ENCODE assay signal across 10 mouse cellular contexts in genomic region chr1:132144223-132144622, GRCm38 (mm10). TPM values are rescaled to one million over a fixed set of nuclear protein-coding genes. Genes with fewer than 3 reads are reported as not detected.
DNase-seq lines count a peak whose midpoint lies in the region; ATAC-seq lines count a peak whose summit lies in the region.
"Had no signal": no experiment of that assay in that cellular context is flagged by ENCODE, and none has a peak within 500 bp of the region (broad histone marks: within the 10 kb centered on the region; RNA-seq: fewer than 3 reads in every experiment).

No protein-coding gene starts in this region.

- H3K9me3 ChIP-seq in embryonic facial prominence, embryonic 10.5 days: no peaks in the 10 kb centered on the region
- no peaks in the 10 kb centered on the region for H3K9me3 ChIP-seq in hindbrain, embryonic 14.5 days (ENCODE audit: control insufficient read depth, low read length)
- no peaks in the 10 kb centered on the region for H3K9me3 ChIP-seq in midbrain, embryonic 14.5 days (ENCODE audit: control insufficient read depth, low read length)

- H3K4me2 ChIP-seq in hindbrain, embryonic 14.5 days (replicated peaks): no peak overlapping the region
- H3K4me2 ChIP-seq in midbrain, embryonic 14.5 days (ENCODE audit: low read length): no peak overlapping the region

- no peak overlapping the region for H3K27ac ChIP-seq in embryonic facial prominence, embryonic 10.5 days (replicated peaks)
- H3K27ac ChIP-seq in hindbrain, embryonic 14.5 days: no peak overlapping the region
- H3K27ac ChIP-seq in midbrain, embryonic 14.5 days (replicated peaks; ENCODE audit: low read depth, low read length): peak overlapping the region; percentile 52; the same call in 1 of the 2 replicates

- H3K4me1 ChIP-seq in embryonic facial prominence, embryonic 10.5 days: peaks cover 46% of the 10 kb centered on the region
- H3K4me1 ChIP-seq in hindbrain, embryonic 14.5 days (replicated peaks; ENCODE audit: control insufficient read depth, insufficient read depth, low read length): peaks cover 2% of the 10 kb centered on the region
- peaks cover 23% of the 10 kb centered on the region for H3K4me1 ChIP-seq in midbrain, embryonic 14.5 days (ENCODE audit: control insufficient read depth, insufficient read depth, low read length)

- no peak overlapping the region for H3K9ac ChIP-seq in hindbrain, embryonic 14.5 days
- no peak overlapping the region for H3K9ac ChIP-seq in midbrain, embryonic 14.5 days (replicated peaks; ENCODE audit: low read length)

- H3K4me3 ChIP-seq in embryonic facial prominence, embryonic 10.5 days: no peak overlapping the region
- H3K4me3 ChIP-seq in hindbrain, embryonic 14.5 days (replicated peaks; ENCODE audit: low read length): no peak overlapping the region
- no peak overlapping the region for H3K4me3 ChIP-seq in midbrain, embryonic 14.5 days (replicated peaks; ENCODE audit: low read depth, low read length)
- H3K4me3 ChIP-seq: myocyte had no signal

- peak; percentile 51 for DNase-seq in 3T3-L1 (ENCODE audit: low read depth, low spot score)
- peak; percentile 50 for DNase-seq in embryonic facial prominence, embryonic 10.5 days (ENCODE audit: low spot score)
- peak; percentile 70 for DNase-seq in hindbrain, embryonic 14.5 days (ENCODE audit: low spot score)
- DNase-seq in midbrain, embryonic 14.5 days: peak; percentile 86
- DNase-seq in T-cell, adult 2 months (ENCODE audit: low spot score): no peak
- no peak for DNase-seq in yolk sac, embryonic 10.5 days (ENCODE audit: low spot score)
- no peak for DNase-seq in testis, postnatal 14 days (ENCODE audit: low spot score)
- DNase-seq in thymus, postnatal 0 days (ENCODE audit: low spot score): no peak
- DNase-seq: gastrocnemius, postnatal 10 days had no signal

- peak; percentile 68 for ATAC-seq in hindbrain, embryonic 14.5 days (ENCODE audit: low FRiP score)
- peak; percentile 57; the same call in 1 of the 2 replicates for ATAC-seq in midbrain, embryonic 14.5 days (ENCODE audit: low FRiP score, low TSS enrichment)

- peaks cover 32% of the 10 kb centered on the region for H3K27me3 ChIP-seq in embryonic facial prominence, embryonic 10.5 days (replicated peaks; ENCODE audit: low read depth, poor library complexity, severe bottlenecking)
- H3K27me3 ChIP-seq in hindbrain, embryonic 14.5 days (ENCODE audit: control insufficient read depth, insufficient read depth, low read length): peaks cover 11% of the 10 kb centered on the region
- peaks cover 8% of the 10 kb centered on the region; the same call in 1 of the 2 replicates for H3K27me3 ChIP-seq in midbrain, embryonic 14.5 days (ENCODE audit: control insufficient read depth, insufficient read depth, low read length)

- 35% methylated on average over 2 of the region's 2 CpGs for WGBS in embryonic facial prominence, embryonic 10.5 days
- WGBS in hindbrain, embryonic 14.5 days: 12% methylated on average over 2 of the region's 2 CpGs
- 6% methylated on average over 2 of the region's 2 CpGs for WGBS in midbrain, embryonic 14.5 days

- H3K36me3 ChIP-seq in embryonic facial prominence, embryonic 10.5 days (replicated peaks): no peaks in the 10 kb centered on the region
- no peaks in the 10 kb centered on the region for H3K36me3 ChIP-seq in hindbrain, embryonic 14.5 days (replicated peaks; ENCODE audit: control insufficient read depth, insufficient read depth)
- no peaks in the 10 kb centered on the region for H3K36me3 ChIP-seq in midbrain, embryonic 14.5 days (ENCODE audit: control insufficient read depth, insufficient read depth, low read length)

RNA-seq across cellular contexts. Expression of gene Cdk18, which starts 4.7 kb away (rescaled TPM):
- polyA plus RNA-seq in embryonic facial prominence, embryonic 10.5 days (2016; fragmentation: Nextera tagmentation; extraction: Ambion mirVana): 2.3 and 3.2 TPM in 2 replicates
- polyA plus RNA-seq in hindbrain, embryonic 14.5 days (2014; fragmentation: Nextera tagmentation; extraction: Ambion mirVana): 0.37 and 0.63 TPM in 2 replicates
- 0.63 and 1.1 TPM in 2 replicates for polyA plus RNA-seq in midbrain, embryonic 14.5 days (2014; fragmentation: Nextera tagmentation; extraction: Ambion mirVana)
- polyA plus RNA-seq in thymus, postnatal 0 days (2015; fragmentation: Nextera tagmentation; extraction: Ambion mirVana): 1.7 and 1.9 TPM in 2 replicates

RNA-seq across cellular contexts. Expression of gene Lemd1, which starts 47.0 kb away (rescaled TPM):
- 1.9 and 2.0 TPM in 2 replicates for polyA plus RNA-seq in embryonic facial prominence, embryonic 10.5 days (2016; fragmentation: Nextera tagmentation; extraction: Ambion mirVana)
- 15.9 and 22.1 TPM in 2 replicates for polyA plus RNA-seq in hindbrain, embryonic 14.5 days (2014; fragmentation: Nextera tagmentation; extraction: Ambion mirVana)
- 21.2 and 23.2 TPM in 2 replicates for polyA plus RNA-seq in midbrain, embryonic 14.5 days (2014; fragmentation: Nextera tagmentation; extraction: Ambion mirVana)
- 0.23 TPM in 1 of 2 replicates, not detected in the other for polyA plus RNA-seq in thymus, postnatal 0 days (2015; fragmentation: Nextera tagmentation; extraction: Ambion mirVana)

RNA-seq across cellular contexts. Expression of gene AC124108.1, which starts 47.0 kb away (rescaled TPM):
- 1.00 and 1.4 TPM in 2 replicates for polyA plus RNA-seq in embryonic facial prominence, embryonic 10.5 days (2016; fragmentation: Nextera tagmentation; extraction: Ambion mirVana)
- 3.6 and 3.8 TPM in 2 replicates for polyA plus RNA-seq in hindbrain, embryonic 14.5 days (2014; fragmentation: Nextera tagmentation; extraction: Ambion mirVana)
- polyA plus RNA-seq in midbrain, embryonic 14.5 days (2014; fragmentation: Nextera tagmentation; extraction: Ambion mirVana): 4.4 and 4.5 TPM in 2 replicates
- polyA plus RNA-seq in thymus, postnatal 0 days (2015; fragmentation: Nextera tagmentation; extraction: Ambion mirVana): not detected in 2 replicates

Comparison
In these comparisons a context has a peak if more than half of its experiments do, and no peak if none do; other contexts are left out.
1. DNase-seq: peak in 3T3-L1 (single experiment), embryonic facial prominence, embryonic 10.5 days (single experiment), hindbrain, embryonic 14.5 days (single experiment) and midbrain, embryonic 14.5 days (single experiment); none in T-cell, adult 2 months (single experiment), yolk sac, embryonic 10.5 days (single experiment), testis, postnatal 14 days (single experiment) and thymus, postnatal 0 days (single experiment).